Mouse (Mus musculus): ENCODE measurements around the gene Slc6a2. TPM values are rescaled to one million over a fixed set of nuclear protein-coding genes. Genes with fewer than 3 reads are reported as not detected.

The Slc6a2 gene
- 1.7 and 3.4 TPM in 2 replicates for polyA plus RNA-seq (2014; fragmentation: Nextera tagmentation; extraction: Ambion mirVana)

DNA sequence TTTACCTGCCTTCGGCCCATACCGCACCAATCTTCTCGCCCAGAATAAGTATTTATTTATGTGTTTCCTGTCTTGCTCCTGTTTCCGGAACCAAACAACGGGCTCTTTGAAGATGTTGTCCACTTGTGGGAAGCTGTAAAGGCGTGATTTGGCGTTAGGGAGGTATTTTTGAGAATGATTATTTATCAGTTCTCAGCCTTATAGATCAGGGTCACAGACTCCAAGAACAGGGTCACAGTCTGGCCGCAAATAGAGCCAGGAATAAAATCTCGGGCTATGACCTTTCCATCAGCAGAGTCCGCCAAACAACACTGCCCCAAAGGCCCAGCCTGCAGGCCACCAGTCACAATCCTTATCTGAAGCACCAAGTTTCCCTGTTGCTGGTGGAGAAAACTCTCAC is at the start of gene Slc6a2:
Gene Slc6a2, plus strand, starts transcription at position 301 of the 400 bp plus-strand sequence.
- Histone ChIP-seq H3K9me3 (ENCODE audit: control insufficient read depth, low read length) (no peaks in the 10 kb centered on the region), H3K36me3 (replicated peaks; ENCODE audit: control insufficient read depth, insufficient read depth) (no peaks in the 10 kb centered on the region), H3K4me1 (replicated peaks; ENCODE audit: control insufficient read depth, insufficient read depth, low read length) (peaks cover 13% of the 10 kb centered on the region), H3K27me3 (ENCODE audit: control insufficient read depth, insufficient read depth, low read length) (peaks cover 46% of the 10 kb centered on the region), H3K9ac (0 out of 2 replicates have a peak within 1 kb of the TSS, but pooled peaks have one; percentile 28), H3K27ac (no peak within 1 kb of the TSS), H3K4me3 (replicated peaks; ENCODE audit: low read length) (peak within 1 kb of the TSS; percentile 34), H3K4me2 (replicated peaks) (peak within 1 kb of the TSS; percentile 80)
- 72% methylated on average over 10 of the region's 10 CpGs for WGBS
- ATAC-seq (ENCODE audit: low FRiP score): no peak
- DNase-seq (ENCODE audit: low spot score): no peak

GRCm38 (mm10) chr8:92911477-92911876 is 48.4 kb upstream of the Slc6a2 start:
- ATAC-seq (ENCODE audit: low FRiP score): no peak
- no peak for DNase-seq (ENCODE audit: low spot score)
- Histone ChIP-seq H3K27me3 (ENCODE audit: control insufficient read depth, insufficient read depth, low read length) (no peaks in the 10 kb centered on the region), H3K9me3 (ENCODE audit: control insufficient read depth, low read length) (no peaks in the 10 kb centered on the region), H3K36me3 (replicated peaks; ENCODE audit: control insufficient read depth, insufficient read depth) (no peaks in the 10 kb centered on the region), H3K27ac (no peak overlapping the region), H3K9ac (no peak overlapping the region), H3K4me1 (replicated peaks; ENCODE audit: control insufficient read depth, insufficient read depth, low read length) (no peaks in the 10 kb centered on the region), H3K4me2 (replicated peaks) (no peak overlapping the region), H3K4me3 (replicated peaks; ENCODE audit: low read length) (no peak overlapping the region)
- 83% methylated on average over 3 of the region's 3 CpGs for WGBS

GRCm38 (mm10) chr8:92913396-92913795 is 46.5 kb upstream of the Slc6a2 start:
- Histone ChIP-seq H3K4me2 (replicated peaks) (no peak overlapping the region), H3K36me3 (replicated peaks; ENCODE audit: control insufficient read depth, insufficient read depth) (no peaks in the 10 kb centered on the region; the same call in 1 of the 2 replicates), H3K4me1 (replicated peaks; ENCODE audit: control insufficient read depth, insufficient read depth, low read length) (no peaks in the 10 kb centered on the region), H3K27me3 (ENCODE audit: control insufficient read depth, insufficient read depth, low read length) (no peaks in the 10 kb centered on the region), H3K4me3 (replicated peaks; ENCODE audit: low read length) (no peak overlapping the region), H3K27ac (no peak overlapping the region), H3K9me3 (ENCODE audit: control insufficient read depth, low read length) (no peaks in the 10 kb centered on the region), H3K9ac (no peak overlapping the region)
- 89% methylated on average over 7 of the region's 7 CpGs for WGBS
- DNase-seq (ENCODE audit: low spot score) (no peak), ATAC-seq (ENCODE audit: low FRiP score) (no peak)

- no peak for ATAC-seq (ENCODE audit: low FRiP score)
- Histone ChIP-seq H3K9ac (no peak overlapping the region), H3K9me3 (ENCODE audit: control insufficient read depth, low read length) (no peaks in the 10 kb centered on the region), H3K36me3 (replicated peaks; ENCODE audit: control insufficient read depth, insufficient read depth) (no peaks in the 10 kb centered on the region; the same call in 1 of the 2 replicates), H3K4me3 (replicated peaks; ENCODE audit: low read length) (no peak overlapping the region), H3K4me2 (replicated peaks) (no peak overlapping the region), H3K27me3 (ENCODE audit: control insufficient read depth, insufficient read depth, low read length) (no peaks in the 10 kb centered on the region), H3K27ac (no peak overlapping the region), H3K4me1 (replicated peaks; ENCODE audit: control insufficient read depth, insufficient read depth, low read length) (no peaks in the 10 kb centered on the region)
- DNase-seq (ENCODE audit: low spot score): no peak
- WGBS: 83% methylated on average over 3 of the region's 3 CpGs
Observed at GRCm38 (mm10) chr8:92916082-92916481, 43.8 kb upstream of the Slc6a2 start.

- DNase-seq (ENCODE audit: low spot score) (no peak), ATAC-seq (ENCODE audit: low FRiP score) (no peak)
- Histone ChIP-seq H3K9me3 (ENCODE audit: control insufficient read depth, low read length) (no peaks in the 10 kb centered on the region; the same call in 1 of the 2 replicates), H3K4me2 (replicated peaks) (no peak overlapping the region), H3K4me1 (replicated peaks; ENCODE audit: control insufficient read depth, insufficient read depth, low read length) (no peaks in the 10 kb centered on the region), H3K9ac (no peak overlapping the region), H3K4me3 (replicated peaks; ENCODE audit: low read length) (no peak overlapping the region), H3K27ac (no peak overlapping the region), H3K36me3 (replicated peaks; ENCODE audit: control insufficient read depth, insufficient read depth) (no peaks in the 10 kb centered on the region; the same call in 1 of the 2 replicates), H3K27me3 (ENCODE audit: control insufficient read depth, insufficient read depth, low read length) (no peaks in the 10 kb centered on the region)
- 74% methylated on average over 3 of the region's 3 CpGs for WGBS
Observed at GRCm38 (mm10) chr8:92921768-92922167, 38.1 kb upstream of the Slc6a2 start.

DNA sequence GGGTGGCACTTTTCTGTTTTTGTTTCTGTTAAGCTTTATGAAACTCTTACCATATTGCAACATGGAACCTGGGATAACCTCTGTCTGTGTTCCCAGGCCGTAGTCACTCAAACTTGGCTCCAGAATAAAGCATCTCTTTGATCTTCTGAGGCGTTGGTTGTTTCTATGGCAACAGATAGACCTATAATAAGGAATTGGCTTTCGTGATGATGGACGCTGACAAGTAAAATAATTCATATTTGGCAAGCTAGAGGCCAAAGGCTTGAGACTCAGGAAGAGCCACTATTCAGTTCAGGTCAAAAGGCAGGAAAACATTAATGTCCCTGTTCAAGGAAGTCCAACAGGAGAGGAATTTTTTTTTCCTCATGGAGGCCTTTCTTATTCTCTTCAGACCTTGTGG is 30.9 kb upstream of the Slc6a2 start:
- no peak for DNase-seq (ENCODE audit: low spot score)

DNA sequence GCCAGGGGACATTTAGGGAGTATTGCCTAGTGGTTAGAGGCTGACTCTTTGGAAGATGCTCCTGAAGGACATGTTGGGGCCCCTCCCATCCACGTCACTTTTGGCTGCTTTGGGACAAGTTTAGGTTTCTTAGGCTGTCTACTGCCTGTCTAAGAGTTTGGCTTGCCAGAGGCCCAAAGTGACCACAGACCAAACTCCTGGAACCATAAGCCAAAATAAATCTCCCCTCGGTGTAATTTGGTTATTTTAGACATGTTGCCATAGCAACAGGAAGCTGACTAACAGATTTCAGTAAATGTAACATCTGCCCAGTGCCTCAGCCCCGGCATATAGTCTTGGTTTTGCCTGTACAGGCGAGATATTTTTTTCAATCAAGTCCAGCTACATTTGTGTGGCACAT is 21.8 kb upstream of the Slc6a2 start:
- Histone ChIP-seq H3K36me3 (replicated peaks; ENCODE audit: control insufficient read depth, insufficient read depth) (no peaks in the 10 kb centered on the region), H3K27ac (no peak overlapping the region), H3K4me3 (replicated peaks; ENCODE audit: low read length) (no peak overlapping the region), H3K4me2 (replicated peaks) (no peak overlapping the region), H3K27me3 (ENCODE audit: control insufficient read depth, insufficient read depth, low read length) (no peaks in the 10 kb centered on the region), H3K9me3 (ENCODE audit: control insufficient read depth, low read length) (no peaks in the 10 kb centered on the region), H3K4me1 (replicated peaks; ENCODE audit: control insufficient read depth, insufficient read depth, low read length) (no peaks in the 10 kb centered on the region), H3K9ac (no peak overlapping the region)
- ATAC-seq (ENCODE audit: low FRiP score): no peak
- 81% methylated on average over 4 of the region's 4 CpGs for WGBS
- no peak for DNase-seq (ENCODE audit: low spot score)

More for the DNA sequence above, 30.9 kb upstream of the Slc6a2 start:
- H3K36me3 ChIP-seq (replicated peaks; ENCODE audit: control insufficient read depth, insufficient read depth): no peaks in the 10 kb centered on the region
- H3K4me1 ChIP-seq (replicated peaks; ENCODE audit: control insufficient read depth, insufficient read depth, low read length): no peaks in the 10 kb centered on the region
- WGBS: 67% methylated on average over 4 of the region's 4 CpGs
- no peak overlapping the region for H3K4me3 ChIP-seq (replicated peaks; ENCODE audit: low read length)
- peaks cover 9% of the 10 kb centered on the region; the same call in 1 of the 2 replicates for H3K9me3 ChIP-seq (ENCODE audit: control insufficient read depth, low read length)
- H3K9ac ChIP-seq: no peak overlapping the region
- ATAC-seq (ENCODE audit: low FRiP score): no peak
- H3K27ac ChIP-seq: no peak overlapping the region
- no peak overlapping the region for H3K4me2 ChIP-seq (replicated peaks)
- no peaks in the 10 kb centered on the region for H3K27me3 ChIP-seq (ENCODE audit: control insufficient read depth, insufficient read depth, low read length)

GRCm38 (mm10) chr8:92949071-92949470 is 10.8 kb upstream of the Slc6a2 start:
- Histone ChIP-seq H3K36me3 (replicated peaks; ENCODE audit: control insufficient read depth, insufficient read depth) (no peaks in the 10 kb centered on the region), H3K9me3 (ENCODE audit: control insufficient read depth, low read length) (no peaks in the 10 kb centered on the region), H3K4me3 (replicated peaks; ENCODE audit: low read length) (no peak overlapping the region), H3K9ac (no peak overlapping the region), H3K27me3 (ENCODE audit: control insufficient read depth, insufficient read depth, low read length) (no peaks in the 10 kb centered on the region), H3K27ac (no peak overlapping the region), H3K4me1 (replicated peaks; ENCODE audit: control insufficient read depth, insufficient read depth, low read length) (no peaks in the 10 kb centered on the region), H3K4me2 (replicated peaks) (no peak overlapping the region)
- WGBS: 90% methylated on average over 4 of the region's 4 CpGs
- no peak for ATAC-seq (ENCODE audit: low FRiP score)
- DNase-seq (ENCODE audit: low spot score): no peak

DNA sequence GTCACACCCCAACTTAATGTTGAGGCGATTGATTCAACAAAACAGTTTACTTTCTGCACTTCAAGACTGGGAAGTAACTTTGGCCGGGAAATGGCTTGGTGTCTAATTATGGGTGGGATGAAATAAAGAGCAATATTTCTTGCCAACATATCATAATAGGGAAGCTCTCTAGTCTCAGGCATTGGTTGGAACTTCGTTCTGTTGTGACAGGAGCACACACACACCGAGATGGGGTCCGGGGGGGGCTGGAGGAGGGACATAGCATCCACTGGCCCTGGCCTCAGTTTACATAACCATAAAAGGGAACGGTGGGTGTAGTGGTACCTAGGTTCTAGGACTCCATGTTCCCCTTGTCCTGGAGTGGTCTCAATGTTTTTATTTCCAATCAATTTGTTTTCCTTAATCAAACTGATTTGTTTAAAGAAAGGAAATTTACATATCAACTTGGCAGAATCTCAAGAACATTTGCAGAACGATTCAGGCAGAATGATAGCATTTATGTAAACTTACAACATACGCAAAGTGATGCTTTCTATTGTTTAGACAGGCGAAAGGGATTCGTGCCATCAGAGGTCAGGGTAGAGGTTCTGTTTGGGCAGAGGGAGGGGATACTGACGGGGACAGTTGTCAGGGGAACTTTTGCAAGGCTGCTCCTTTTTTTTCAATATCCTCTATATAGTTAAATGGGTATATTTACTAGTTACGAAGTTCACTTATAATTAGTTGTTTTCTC is 9.1 kb upstream of the Slc6a2 start:
- no peaks in the 10 kb centered on the region for H3K4me1 ChIP-seq (replicated peaks; ENCODE audit: control insufficient read depth, insufficient read depth, low read length)
- no peak overlapping the region for H3K9ac ChIP-seq
- no peak overlapping the region for H3K4me3 ChIP-seq (replicated peaks; ENCODE audit: low read length)
- no peak for ATAC-seq (ENCODE audit: low FRiP score)
- no peak overlapping the region for H3K4me2 ChIP-seq (replicated peaks)
- no peaks in the 10 kb centered on the region for H3K9me3 ChIP-seq (ENCODE audit: control insufficient read depth, low read length)
- DNase-seq (ENCODE audit: low spot score): no peak
- no peaks in the 10 kb centered on the region for H3K27me3 ChIP-seq (ENCODE audit: control insufficient read depth, insufficient read depth, low read length)
- WGBS: 83% methylated on average over 12 of the region's 12 CpGs
- H3K27ac ChIP-seq: no peak overlapping the region
- no peaks in the 10 kb centered on the region for H3K36me3 ChIP-seq (replicated peaks; ENCODE audit: control insufficient read depth, insufficient read depth)
